ENCODE assay signal across 8 mouse cellular contexts in the genomic region with DNA sequence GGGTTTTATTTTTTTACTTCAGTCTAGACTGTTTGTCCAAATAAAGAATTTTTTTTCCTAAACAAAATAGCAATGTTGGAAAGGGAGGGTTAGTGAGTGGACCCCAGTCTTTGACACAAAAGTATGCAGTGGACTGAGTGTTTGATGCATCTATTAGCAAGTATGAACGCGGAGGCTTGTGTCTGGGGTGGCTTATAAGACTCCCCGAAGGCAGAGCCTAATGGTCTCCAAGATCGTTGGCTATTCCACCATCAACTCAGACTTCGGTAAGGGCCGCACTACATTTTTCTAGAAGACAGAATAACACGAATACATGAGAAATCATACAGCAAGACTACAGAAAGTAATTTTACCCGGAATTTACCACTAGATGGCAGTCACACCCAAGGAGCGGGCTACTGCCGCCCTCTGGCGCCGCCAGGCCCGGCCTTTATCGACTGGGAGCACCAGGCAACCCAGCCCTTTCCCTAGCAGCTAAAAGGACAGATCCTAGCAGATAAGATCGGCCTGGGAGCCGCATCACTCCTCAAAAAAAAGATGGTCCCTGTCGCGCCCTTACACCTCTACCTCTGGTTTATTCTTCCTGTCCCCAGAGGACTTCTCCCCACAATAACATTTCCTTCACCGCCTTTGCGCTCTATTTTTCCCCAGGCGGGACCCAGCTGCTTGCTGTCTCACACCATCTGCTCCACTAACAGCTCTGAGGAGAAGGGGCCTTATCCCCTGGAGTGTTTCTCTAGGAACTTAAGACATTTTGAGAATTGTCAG. TPM values are rescaled to one million over a fixed set of nuclear protein-coding genes. Genes with fewer than 3 reads are reported as not detected.
DNase-seq lines count a peak whose midpoint lies in the region; ATAC-seq and TF ChIP-seq lines count a peak whose summit lies in the region.

No protein-coding gene starts in this region.

- H3K27me3 ChIP-seq in hindbrain, postnatal 0 days (ENCODE audit: insufficient read depth, low read length), result no peaks in the 10 kb centered on the region

- H3K4me2 ChIP-seq in hindbrain, postnatal 0 days (ENCODE audit: low read depth, low read length), result peak overlapping the region; percentile 23; the same call in 1 of the 2 replicates

- TF ChIP-seq CTCF in gastrocnemius, adult 2 months (IDR thresholded peaks at IDR 0.05), result peak; percentile 95
- peak; percentile 92 for TF ChIP-seq CTCF in hindbrain, postnatal 0 days (IDR thresholded peaks at IDR 0.05; ENCODE audit: low read depth)
- TF ChIP-seq CTCF in left cerebral cortex, adult 2 months (IDR thresholded peaks at IDR 0.05), result peak; percentile 95

- ATAC-seq in activated CD4-positive, CD25-positive, alpha-beta regulatory T cell, adult 4 months, result peak; percentile 61
- peak; percentile 89 for ATAC-seq in hindbrain, postnatal 0 days
- ATAC-seq in megakaryocyte, adult 5-6 weeks (ENCODE audit: poor library complexity, severe bottlenecking), result peak; percentile 66
- no peak; the same call in 1 of the 2 replicates for ATAC-seq in erythroblast, adult 5-6 weeks (replicated peaks; ENCODE audit: low FRiP score, poor library complexity, severe bottlenecking)

- intact Hi-C loops in gastrocnemius, adult 2 months (cut with DNase I), result loop anchor here (1.0 to 10.0 kb wide), 3 partner anchors 78 to 179 kb away; no protein-coding TSS in a partner anchor
- intact Hi-C loops in left cerebral cortex, adult 2 months (cut with DNase I), result loop anchor here (1.0 to 5.0 kb wide), 3 partner anchors 80 to 182 kb away; no protein-coding TSS in a partner anchor

- WGBS in hindbrain, postnatal 0 days, result 13% methylated on average over 21 of the region's 21 CpGs

- no peaks in the 10 kb centered on the region for H3K36me3 ChIP-seq in hindbrain, postnatal 0 days (ENCODE audit: insufficient read depth, low read length)

- H3K4me1 ChIP-seq in hindbrain, postnatal 0 days (ENCODE audit: insufficient read depth, low read length), result no peaks in the 10 kb centered on the region

- peak; percentile 73 to 77 for DNase-seq in cerebellum, postnatal 36 days
- peak; percentile 76 for DNase-seq in gastrocnemius, adult 2 months
- peak; percentile 93 for DNase-seq in hindbrain, postnatal 0 days (ENCODE audit: low spot score)
- peak; percentile 67 to 68 for DNase-seq in left cerebral cortex, adult 2 months (ENCODE audit: extremely low spot score in 1 of 2, low spot score in 2 of 2)
- peak; percentile 58 for DNase-seq in right cerebral cortex, postnatal 25 days

- no peak overlapping the region for H3K27ac ChIP-seq in gastrocnemius, adult 2 months
- no peak overlapping the region for H3K27ac ChIP-seq in hindbrain, postnatal 0 days
- no peak overlapping the region for H3K27ac ChIP-seq in left cerebral cortex, adult 2 months

- no peak overlapping the region for H3K9ac ChIP-seq in hindbrain, postnatal 0 days (replicated peaks; ENCODE audit: low read length)

- H3K4me3 ChIP-seq in gastrocnemius, adult 2 months, result no peak overlapping the region
- no peak overlapping the region for H3K4me3 ChIP-seq in hindbrain, postnatal 0 days (ENCODE audit: low read length)
- no peak overlapping the region for H3K4me3 ChIP-seq in left cerebral cortex, adult 2 months

- H3K9me3 ChIP-seq in hindbrain, postnatal 0 days (ENCODE audit: low read length), result no peaks in the 10 kb centered on the region

RNA-seq across cellular contexts. Expression of gene Pirt, which starts 6.0 kb away (rescaled TPM):
- polyA plus RNA-seq in activated CD4-positive, CD25-positive, alpha-beta regulatory T cell, adult 4 months (2017; shearing (Covaris generic)), result not detected
- under 1 TPM in 1 of 2 experiments, not detected in 1; 0.05 TPM for total RNA-seq in gastrocnemius, adult 2 months (2021)
- total RNA-seq in hindbrain, postnatal 0 days (2014; rRNA removed), result 1.6 and 2.1 TPM in 2 replicates
- 1.2 TPM in 2 replicates for polyA plus RNA-seq in hindbrain, postnatal 0 days (2015; fragmentation: Nextera tagmentation; extraction: Ambion mirVana)
- under 1 TPM; 0.16 to 0.23 TPM for total RNA-seq in left cerebral cortex, adult 2 months (2021)
- total RNA-seq in megakaryocyte, adult 5-6 weeks (2015), result not detected in 2 replicates
- total RNA-seq in megakaryocyte, adult 5-6 weeks (2017), result not detected in 2 replicates
- not detected in 2 replicates for total RNA-seq in erythroblast, adult 5-6 weeks (2015; ENCODE audit: low replicate concordance)
- not detected in 2 replicates for total RNA-seq in erythroblast, adult 5-6 weeks (2017; ENCODE audit: low replicate concordance)

RNA-seq across cellular contexts. Expression of gene Tmem238l, which starts 50.6 kb away (rescaled TPM):
- polyA plus RNA-seq in activated CD4-positive, CD25-positive, alpha-beta regulatory T cell, adult 4 months (2017; shearing (Covaris generic)), result not detected
- total RNA-seq in gastrocnemius, adult 2 months (2021), result not detected
- total RNA-seq in hindbrain, postnatal 0 days (2014; rRNA removed), result not detected in 2 replicates
- polyA plus RNA-seq in hindbrain, postnatal 0 days (2015; fragmentation: Nextera tagmentation; extraction: Ambion mirVana), result not detected in 2 replicates
- total RNA-seq in left cerebral cortex, adult 2 months (2021), result not detected
- total RNA-seq in megakaryocyte, adult 5-6 weeks (2015), result not detected in 2 replicates
- not detected in 2 replicates for total RNA-seq in megakaryocyte, adult 5-6 weeks (2017)
- not detected in 2 replicates for total RNA-seq in erythroblast, adult 5-6 weeks (2015; ENCODE audit: low replicate concordance)
- not detected in 2 replicates for total RNA-seq in erythroblast, adult 5-6 weeks (2017; ENCODE audit: low replicate concordance)
